Mouse (Mus musculus): ENCODE results near the gene Calhm2. TPM values are rescaled to one million over a fixed set of nuclear protein-coding genes. Genes with fewer than 3 reads are reported as not detected.

Calhm2 gene
- total RNA-seq, 2 experiments from 2014 or later = 5.4 to 6.3 TPM

DNA sequence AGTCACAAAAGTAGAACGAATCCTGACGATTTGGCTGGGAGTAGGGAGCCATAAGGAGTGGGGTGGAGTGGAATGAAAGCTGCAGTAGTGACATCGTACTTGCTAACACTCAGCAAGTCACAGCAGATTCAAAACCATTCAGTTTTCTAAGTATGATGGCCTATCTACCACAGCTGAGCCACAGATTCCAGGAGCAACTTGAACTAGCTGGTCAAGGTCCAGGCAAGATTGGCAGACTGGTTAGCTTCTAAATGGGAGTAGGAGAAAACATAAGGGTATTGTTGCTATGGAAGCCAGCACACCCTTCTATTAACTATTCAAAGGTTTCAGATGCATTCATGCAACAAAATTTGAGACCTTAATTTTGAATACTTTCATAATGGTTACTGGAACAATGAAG is 49.9 kb downstream of the Calhm2 start:
- DNase-seq (ENCODE audit: low spot score in 2 of 2) = no peak

DNA sequence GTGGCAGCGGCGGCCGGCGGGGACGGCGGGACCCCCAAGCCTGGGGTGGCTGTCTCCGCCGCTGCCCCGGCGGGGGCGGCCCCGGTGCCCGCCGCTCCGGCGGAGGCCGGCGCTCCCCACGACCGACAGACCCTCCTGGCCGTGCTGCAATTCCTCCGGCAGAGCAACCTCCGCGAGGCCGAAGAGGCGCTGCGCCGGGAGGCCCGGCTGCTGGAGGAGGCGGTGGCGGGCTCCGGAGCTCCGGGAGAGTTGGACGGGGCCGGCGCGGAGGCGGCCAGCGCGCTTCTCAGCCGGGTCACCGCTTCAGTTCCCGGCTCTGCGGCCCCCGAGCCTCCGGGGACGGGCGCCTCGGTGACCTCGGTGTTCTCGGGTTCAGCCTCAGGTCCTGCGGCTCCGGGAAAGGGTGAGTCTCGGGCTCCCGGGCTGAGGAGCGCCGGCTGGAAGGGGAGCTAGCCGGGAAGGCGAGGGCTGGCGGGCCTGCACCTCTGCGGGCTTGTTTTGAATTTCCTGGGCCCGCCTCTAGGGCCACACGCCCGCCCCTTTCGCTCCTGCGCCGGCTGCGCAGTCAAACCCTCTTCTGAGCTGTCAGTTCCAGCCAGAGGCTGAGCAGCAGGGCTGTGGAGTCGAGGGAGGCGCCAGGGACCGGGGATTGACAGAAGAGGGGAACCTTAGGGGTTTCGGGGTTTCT is 70.0 kb downstream of the Calhm2 start:
- DNase-seq (ENCODE audit: low spot score in 2 of 2) = peak; percentile 83 to 85

DNA sequence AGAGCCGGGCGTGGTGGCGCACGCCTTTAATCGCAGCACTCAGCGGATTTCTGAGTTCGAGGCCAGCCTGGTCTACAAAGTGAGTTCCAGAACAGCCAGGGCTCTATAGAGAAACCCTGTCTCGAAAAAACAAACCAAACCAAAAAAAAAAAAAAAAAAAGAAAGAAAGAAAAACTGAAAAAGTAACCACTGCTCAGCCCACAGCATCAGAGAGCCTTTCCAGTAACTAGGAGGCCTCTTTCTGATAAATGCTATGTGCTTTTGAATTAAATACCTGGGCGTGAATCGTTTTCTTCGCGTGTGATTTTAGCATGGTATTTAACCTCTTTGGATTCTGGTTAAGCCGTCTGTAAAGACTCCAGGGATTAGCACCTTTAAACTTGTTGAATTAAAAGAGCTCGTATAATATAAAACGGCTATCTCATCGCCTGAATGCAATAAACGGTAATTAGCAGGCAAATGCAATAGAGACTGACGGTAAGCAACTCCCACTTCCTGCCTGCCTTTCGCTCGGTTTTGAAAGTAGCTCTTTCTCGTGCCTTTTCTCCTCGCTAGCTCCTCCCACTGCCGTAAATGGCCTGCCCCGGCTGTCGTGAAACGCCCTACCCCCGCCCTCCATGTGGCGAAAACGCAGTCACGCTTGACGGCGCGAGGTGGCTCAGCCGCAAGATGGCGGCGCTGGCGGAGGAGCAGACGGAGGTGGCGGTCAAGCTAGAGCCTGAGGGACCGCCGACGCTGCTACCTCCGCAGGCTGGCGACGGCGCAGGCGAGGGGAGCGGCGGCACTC is 70.8 kb downstream of the Calhm2 start, which contains the start of gene Taf5:
Gene Taf5, plus strand, starts transcription at position 651 of the 787 bp plus-strand sequence.
- DNase-seq (ENCODE audit: low spot score in 2 of 2) = peak; percentile 96 to 97

DNA sequence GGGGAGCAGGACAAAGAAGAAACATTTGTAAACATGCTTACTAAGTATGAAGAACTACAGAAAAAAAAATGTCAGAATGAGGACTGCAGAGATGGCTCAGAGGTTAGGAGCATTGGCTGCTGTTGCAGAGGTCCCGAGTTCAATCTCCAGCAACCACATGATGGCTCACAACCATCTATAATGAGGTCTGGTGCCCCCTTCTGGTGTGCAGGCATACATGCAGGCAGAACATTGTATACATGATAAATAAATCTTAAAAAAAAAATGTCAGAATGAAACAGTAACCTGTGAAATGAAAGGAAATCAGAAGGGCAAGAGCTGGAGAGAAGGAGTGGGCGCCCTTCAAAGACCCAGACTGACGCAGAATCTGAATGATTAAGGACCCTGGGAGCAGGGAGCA is 72.2 kb downstream of the Calhm2 start:
- no peak for DNase-seq (ENCODE audit: low spot score in 2 of 2)

DNA sequence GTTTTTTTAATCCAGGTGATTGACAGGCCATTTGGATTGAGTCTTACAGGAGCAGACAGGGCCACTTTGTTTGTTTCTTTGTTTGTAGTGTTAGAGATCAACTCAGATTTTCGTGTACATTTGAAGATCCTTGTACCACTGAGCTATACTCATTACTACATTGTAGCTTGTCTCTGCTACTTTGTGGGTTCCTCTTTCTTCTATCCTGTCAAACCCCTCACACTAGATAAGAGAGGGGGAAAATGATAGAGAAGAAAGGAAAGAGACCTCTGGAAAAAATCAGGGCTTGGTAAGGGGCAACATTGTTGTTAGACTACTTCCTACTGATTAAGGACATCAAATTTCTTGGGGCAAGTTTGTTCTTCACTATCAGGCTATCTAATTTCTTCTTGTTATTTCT is 80.4 kb downstream of the Calhm2 start:
- no peak for DNase-seq (ENCODE audit: low spot score in 2 of 2)

Other genes starting within 250 kb of the Calhm2 start
- 100 to 1,000 TPM; 183 to 187 TPM for gene Ina, start 123.6 kb downstream of the Calhm2 start, total RNA-seq (2021)
- 10 to 100 TPM; 75.5 to 78.5 TPM for gene Nt5c2, start 123.1 kb downstream of the Calhm2 start, total RNA-seq (2021)
- 10 to 100 TPM; 19.8 to 20.8 TPM for gene Pcgf6, start 87.4 kb downstream of the Calhm2 start, total RNA-seq (2021)
- 1 to 10 TPM; 6.9 to 7.0 TPM for gene Taf5, start 70.5 kb downstream of the Calhm2 start, total RNA-seq (2021)
- 100 to 1,000 TPM; 748 to 765 TPM for gene Usmg5, start 47.6 kb downstream of the Calhm2 start, total RNA-seq (2021)
- gene Pdcd11, start 47.5 kb downstream of the Calhm2 start, total RNA-seq (2021) = 10 to 100 TPM; 16.9 to 18.3 TPM
- not detected for gene Calhm1, start 6.0 kb upstream of the Calhm2 start, total RNA-seq (2021)
- not detected for gene Calhm3, start 19.5 kb upstream of the Calhm2 start, total RNA-seq (2021)
- gene Neurl1a, start 40.5 kb upstream of the Calhm2 start, total RNA-seq (2021) = 100 to 1,000 TPM; 194 to 204 TPM